8 mouse cellular contexts compared by ENCODE assay signal in the genomic region with DNA sequence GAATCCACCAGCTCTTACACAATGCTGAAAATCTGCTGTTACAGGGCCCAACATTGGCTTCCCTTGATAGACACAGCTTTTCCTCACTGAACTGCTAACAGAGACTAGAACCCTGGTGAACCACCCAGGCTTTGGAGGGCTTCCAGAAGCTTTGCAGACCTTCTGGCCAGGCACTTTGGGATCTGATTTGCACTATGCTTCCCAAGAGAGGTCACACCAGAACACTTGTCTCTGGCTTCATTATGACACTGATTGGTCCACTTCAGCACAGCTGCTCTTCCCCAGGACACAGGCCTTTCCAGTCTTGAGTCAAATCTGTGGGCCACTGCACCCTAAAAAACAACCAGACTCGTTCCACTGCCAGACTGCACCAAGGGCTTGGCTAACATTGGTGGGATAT.
A peak's percentile ranks its signal among the peaks of the same experiment; 100 is the strongest.
DNase-seq lines count a peak whose midpoint lies in the region.

No protein-coding gene starts in this region.

- intact Hi-C loops in gastrocnemius, postnatal 14 days (cut with DNase I; ENCODE audit: low total_unique reads): no loop called here

- peak; percentile 52 for DNase-seq in adrenal gland, postnatal 10 days
- no peak for DNase-seq in adrenal gland, postnatal 25 days
- peak; percentile 7 to 11 for DNase-seq in kidney, postnatal 36 days
- DNase-seq in kidney, postnatal 4 days: no peak
- peak; percentile 43 for DNase-seq in gastrocnemius, postnatal 14 days
- DNase-seq in lung, postnatal 10 days: peak; percentile 16
- DNase-seq in embryo, embryonic 9.5 days (ENCODE audit: extremely low spot score): no peak
- DNase-seq in B cell, adult 2 months: no peak

Comparison
In these comparisons a context has a peak if more than half of its experiments do, and no peak if none do; other contexts are left out.
1. DNase-seq: peak in adrenal gland, postnatal 10 days (single experiment), kidney, postnatal 36 days (2 of 2), gastrocnemius, postnatal 14 days (single experiment) and lung, postnatal 10 days (single experiment); none in adrenal gland, postnatal 25 days (single experiment), kidney, postnatal 4 days (0 of 2), embryo, embryonic 9.5 days (single experiment) and B cell, adult 2 months (0 of 2).